Mouse (Mus musculus) kidney, postnatal 10 days (tissue): ENCODE data around the gene Vsir.
A peak's percentile ranks its signal among the peaks of the same experiment; 100 is the strongest.

Source experiments
- DNase-seq: peaks from one replicate; pipeline ENCODE4 v3.0.0; 2021; ENCODE audit warnings: mixed read lengths

The Vsir gene

DNA sequence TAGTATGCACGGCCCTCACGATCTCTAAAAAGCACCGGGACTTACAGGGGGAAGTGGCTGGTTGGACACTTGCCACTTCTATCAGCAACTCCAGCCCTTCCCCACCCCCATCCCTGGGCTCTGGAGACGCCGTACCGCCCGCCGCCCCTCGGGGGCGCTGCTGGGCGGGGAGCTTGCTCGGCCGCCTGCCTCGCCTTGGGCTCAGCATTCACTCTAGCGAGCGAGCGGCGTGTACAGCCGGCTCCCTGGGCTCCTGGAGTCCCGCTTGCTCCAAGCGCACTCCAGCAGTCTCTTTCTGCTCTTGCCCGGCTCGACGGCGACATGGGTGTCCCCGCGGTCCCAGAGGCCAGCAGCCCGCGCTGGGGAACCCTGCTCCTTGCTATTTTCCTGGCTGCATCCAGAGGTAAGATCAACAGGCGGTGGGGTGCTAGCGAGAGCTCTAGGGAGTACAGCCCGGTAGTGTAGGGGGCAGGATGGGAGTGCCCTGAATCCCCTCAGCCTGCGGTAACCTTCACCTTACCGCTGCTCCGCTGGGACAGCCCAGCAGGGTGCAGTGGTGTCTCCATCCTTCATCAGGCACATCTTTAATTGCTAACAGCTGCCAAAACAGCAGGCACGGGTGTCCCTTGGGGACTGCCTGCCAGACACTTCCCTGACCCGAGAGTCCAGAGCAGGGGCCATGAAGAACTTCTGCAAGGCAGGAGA is at the start of gene Vsir:
Gene Vsir (plus strand): TSS at position 151 of the 705 bp plus-strand sequence.
- DNase-seq = peak; percentile 86

DNA sequence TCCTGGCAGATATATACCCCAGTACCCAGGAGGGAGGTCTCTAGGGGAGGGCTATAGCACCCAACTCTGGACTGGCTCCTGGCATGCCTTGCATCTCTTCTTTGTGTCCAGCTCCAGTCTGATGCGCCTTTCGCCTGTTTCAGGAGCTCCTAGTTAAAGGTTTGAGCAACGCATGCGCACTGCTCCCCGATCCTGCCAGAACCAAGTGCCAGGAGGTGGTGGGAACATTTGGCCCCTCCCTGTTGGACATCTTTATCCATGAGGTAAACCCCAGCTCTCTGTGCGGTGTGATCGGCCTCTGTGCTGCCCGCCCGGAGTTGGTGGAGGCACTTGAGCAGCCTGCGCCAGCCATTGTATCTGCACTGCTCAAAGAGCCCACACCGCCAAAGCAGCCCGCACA is 47.0 kb upstream of the Vsir start:
- DNase-seq = no peak

DNA sequence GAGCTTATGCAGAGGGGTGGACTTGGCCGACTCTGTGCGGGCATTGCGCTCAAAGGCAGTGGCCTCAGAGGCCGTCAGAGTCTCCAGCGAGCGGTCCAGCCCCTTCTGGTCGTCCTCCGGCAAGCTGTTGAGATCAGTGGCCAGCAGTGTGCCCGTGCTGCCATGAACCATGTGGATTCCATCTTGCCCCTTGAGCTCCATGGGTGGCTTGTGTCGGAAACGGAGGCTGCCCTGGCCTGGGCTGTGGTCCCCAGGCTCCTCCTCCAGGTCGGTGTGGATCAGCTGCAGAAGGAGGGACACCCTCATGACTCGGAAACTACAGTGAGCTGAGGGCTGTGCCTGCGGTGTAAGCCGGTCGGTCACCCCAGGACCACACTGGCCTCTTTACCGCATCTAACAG is 43.2 kb upstream of the Vsir start:
- DNase-seq = no peak

DNA sequence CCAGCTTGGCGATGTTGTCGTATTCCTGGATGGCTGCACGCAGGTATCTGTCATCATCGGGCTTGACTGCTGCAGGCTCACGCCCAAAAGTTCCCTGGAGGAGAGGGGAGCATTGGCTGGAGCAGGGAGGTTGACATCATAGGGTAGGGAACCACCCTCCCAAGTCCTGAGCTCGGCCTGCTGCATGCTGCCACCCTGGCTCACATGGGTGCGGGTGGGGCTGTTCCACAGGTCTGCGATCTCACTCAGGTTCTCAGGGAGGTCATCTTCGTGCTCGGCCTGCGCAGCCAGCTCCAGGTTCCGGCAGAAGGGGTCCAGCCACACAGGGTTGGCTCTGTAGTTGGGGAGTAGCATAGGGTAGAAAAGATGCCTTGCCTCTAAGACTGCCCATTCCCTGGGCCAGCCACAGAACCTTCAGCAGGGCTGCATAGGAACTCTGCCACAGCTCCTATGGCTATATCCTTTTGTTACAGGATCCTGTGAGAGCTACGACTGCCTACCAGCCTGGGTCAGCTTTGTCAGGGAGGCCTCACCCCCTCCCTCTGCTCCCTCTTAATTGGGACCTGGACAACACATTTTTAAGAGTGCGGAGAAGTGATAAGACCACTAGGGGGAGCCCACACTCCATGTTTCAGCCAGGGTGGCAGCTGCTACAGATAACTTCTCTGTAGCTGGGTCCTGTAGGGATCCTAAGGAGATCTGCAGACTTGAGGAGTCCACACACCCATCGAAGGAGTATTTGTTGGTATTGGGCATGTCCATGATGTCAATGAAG is 41.6 kb upstream of the Vsir start:
- DNase-seq = peak; percentile 84

DNA sequence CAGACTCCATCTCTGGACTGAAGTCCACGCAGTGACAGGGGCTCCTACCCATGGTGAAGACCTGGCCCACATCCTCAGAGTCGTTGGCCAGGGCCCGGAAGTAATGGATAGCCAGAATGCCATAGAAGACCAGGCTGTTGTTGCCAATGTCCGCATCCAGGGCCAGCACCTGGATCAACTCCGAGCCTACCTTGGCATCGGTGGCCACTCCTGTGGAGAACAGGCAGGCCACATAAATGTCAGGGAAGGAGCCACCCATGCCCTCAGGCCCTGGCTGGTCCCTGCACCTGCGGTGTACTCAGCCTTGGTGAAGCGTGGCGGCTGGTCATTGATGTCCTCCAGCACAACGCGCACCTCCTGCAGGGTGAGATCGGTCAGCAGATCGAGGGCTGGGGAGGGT is 36.0 kb upstream of the Vsir start:
- no peak for DNase-seq

DNA sequence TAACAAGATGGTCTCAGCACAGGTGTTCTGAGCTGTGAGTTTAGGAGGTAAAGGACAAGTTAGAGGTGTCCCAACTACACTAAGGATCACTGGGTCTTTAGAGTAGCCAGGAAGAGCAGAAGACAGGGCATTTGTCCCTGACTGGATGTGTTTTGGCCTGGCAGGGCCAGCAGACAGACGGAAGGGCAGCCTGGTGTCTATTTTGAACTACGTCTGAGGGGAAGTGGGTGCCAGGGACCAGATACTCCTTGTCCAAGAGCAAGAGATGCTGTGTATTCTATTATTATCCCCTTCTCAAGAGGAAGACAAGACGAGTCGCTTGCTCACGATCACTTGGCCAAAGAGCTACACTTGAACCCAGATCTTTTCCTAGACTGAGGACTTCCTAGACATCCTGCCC is 33.0 kb upstream of the Vsir start:
- DNase-seq = no peak

DNA sequence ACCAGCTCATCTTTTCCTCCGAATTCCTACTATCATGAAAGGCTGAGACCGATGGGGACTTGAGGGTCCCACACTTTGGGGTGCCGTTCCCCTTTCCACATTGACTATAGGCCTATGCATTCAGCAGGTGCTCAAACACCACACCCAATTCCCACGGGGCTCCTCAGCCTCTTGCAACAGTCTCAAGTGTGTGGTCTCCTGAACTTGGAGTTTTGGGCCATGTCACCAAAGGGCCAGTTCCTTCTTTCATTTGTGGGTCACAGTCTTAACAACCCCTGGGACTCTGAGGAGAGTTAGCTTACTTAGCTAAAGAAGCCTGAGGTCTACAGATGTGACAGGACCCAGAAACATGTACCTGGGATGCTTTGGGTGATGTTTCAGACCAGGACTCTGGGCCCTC is 30.5 kb upstream of the Vsir start:
- no peak for DNase-seq

DNA sequence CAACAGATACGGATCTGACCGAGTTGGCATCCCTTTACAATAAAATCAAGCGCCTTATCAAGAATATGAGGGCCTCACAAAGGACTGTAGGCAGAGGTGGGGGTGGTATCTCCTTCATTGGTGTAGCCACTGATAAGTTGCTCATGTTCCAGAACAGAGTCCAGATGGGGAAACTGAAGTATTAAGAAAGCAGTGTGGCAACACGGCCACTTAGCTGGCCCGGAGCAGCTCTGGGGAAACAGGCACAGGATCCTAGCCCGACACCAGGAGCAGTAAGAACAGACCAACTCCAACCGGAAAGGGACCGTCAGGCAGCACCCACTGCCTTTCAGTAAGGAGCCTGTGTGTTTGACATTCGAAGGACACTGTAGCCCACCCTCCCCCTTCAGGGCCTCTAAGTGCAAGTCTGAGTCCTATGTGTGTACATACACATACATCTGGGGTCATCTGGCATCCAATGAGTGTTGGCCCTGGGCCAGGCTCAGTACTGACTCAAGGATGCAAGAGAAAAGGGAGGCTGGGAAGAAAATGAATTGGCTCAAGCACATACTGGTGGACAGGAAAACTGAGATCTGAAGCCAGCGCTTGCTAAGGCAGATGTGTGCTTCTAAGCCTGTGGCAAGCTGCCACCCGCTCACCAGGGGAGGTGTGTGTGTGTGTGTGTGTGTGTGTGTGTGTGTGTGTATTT is 17.5 kb upstream of the Vsir start:
- no peak for DNase-seq

DNA sequence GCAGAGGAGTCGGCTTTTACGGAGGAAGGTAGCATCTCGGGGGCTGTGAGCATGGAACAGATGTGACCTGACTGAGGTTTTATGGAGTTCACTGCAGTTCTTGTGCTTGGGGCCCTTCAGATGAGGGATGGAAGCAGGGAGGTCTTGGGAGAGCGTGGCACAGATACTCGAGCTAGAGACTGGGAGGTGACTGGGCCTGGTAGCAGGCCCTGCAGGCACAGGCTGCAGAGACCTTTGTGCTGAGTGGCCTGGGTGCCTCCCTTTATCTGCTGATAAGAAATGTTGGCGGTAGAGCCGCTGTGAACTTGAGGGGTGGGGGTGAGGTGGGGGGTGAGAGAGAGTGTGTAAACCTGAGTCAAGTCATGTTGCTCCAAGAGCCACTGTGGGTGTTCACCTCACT is 12.1 kb upstream of the Vsir start:
- no peak for DNase-seq

DNA sequence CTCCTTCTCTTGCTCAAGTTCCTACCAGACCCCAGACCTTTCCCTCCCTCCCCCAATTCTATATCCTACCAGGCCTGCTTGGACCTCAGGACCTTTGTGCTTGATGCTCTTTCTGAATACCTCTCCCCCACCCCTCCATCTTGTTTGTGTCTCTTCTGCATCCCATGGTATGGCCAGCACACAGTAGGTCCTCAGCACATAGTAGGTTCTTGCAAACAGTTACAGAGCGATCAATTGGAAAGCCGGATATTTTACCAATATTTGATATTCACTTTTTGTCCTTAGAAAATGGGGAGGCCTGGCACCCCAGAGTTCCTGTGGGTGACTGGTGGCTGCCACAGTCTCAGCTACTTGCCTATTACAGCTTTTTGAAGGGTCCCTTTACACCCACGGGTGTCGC is 11.6 kb upstream of the Vsir start:
- no peak for DNase-seq

DNA sequence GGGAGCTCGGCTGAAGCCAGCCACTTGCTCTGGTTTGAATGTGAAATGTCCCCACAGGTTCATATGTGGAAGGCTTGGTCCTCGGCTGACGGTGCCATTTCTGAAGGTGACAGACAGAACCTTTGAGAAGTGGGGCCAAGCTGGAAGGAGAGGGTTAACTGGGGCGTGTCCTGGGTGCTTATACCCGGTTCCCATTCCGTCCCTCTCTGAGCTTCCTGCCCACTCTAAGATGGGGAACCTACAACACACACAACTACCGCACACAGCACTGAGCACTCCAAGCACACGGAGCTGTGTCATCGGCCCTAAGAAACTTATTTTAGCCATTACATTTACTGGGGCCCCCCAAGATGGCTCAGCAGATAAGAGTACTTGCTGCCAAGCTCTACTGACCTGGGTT is 5.1 kb upstream of the Vsir start:
- DNase-seq = no peak

DNA sequence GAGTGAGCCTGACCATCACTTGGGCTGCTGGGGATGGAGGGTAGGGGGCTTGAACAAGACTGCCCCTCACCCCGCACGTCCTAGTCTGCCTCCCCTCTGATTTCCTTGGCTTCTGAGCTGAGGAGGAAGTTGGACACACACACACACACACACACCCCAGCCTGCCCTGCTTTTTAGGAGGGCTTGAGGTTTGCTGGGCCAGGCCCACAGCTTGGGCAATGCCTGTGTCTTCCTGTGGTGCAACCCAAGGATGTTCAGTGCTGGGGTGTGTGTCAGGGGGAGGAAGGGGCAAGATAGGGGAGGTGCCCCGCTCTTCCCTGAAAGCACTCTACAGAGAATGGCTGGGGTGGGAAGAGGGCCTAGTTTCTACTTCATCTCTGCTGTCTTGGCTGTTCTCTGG is 2.5 kb upstream of the Vsir start:
- no peak for DNase-seq

DNA sequence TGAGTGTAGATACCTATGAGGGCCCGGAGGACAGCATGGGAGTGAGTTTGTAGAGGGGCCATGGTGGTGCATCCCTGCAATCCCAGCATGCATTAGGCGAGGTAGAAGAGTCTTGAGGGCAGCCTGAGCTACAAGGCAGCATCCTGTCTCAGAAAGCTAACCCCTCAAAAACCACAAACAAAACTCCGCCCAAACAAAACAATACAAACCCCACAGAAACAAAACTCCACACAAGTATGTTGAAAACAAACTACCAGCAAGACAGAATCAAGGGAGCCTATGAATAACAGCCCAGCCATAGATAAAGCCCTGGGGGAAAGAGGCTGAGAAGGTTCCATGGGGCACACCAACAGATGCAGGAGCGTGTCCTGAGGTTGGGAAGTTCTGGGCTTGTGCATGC is 595 bp upstream of the Vsir start:
- no peak for DNase-seq

DNA sequence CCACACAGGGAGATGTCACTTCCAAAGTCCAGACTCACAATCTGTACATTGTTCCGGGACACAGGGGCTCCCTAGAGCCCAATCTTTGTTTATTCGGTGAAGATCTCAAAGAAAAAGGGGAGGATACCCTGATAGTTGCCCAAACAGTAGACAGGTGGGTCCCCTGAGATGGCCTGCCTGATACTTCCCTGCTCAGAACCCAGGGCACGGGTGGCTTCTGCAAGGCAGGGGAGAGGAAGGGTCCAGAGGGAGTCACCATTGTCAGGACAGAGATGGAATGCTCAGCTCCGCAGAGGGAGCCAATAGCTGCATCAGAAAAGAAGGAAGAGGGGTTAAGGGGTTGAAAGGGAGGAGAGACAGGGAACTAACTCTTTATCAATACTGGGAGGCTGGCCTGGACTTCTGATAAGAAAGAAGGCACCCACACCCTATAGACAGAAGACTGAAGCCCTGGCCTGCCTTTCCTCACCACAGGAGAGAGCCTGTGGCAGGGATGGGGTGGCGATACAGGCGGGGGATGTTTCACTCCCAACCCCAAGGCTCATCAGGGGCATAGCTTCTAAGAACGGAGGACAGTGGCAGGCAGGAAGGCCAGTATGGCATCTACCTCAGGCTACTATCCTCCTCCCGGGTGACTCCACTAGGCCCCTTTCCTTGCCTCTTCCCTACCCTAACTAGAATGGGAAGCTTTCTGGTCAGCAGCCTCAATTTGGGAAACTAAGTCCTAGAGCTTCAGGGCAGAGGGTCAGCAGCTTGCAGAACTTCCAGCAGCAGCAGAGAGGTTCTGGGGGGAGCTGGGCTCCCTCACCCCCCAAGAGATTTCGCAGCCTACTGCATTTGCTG is 1.3 kb downstream of the Vsir start:
- no peak for DNase-seq

DNA sequence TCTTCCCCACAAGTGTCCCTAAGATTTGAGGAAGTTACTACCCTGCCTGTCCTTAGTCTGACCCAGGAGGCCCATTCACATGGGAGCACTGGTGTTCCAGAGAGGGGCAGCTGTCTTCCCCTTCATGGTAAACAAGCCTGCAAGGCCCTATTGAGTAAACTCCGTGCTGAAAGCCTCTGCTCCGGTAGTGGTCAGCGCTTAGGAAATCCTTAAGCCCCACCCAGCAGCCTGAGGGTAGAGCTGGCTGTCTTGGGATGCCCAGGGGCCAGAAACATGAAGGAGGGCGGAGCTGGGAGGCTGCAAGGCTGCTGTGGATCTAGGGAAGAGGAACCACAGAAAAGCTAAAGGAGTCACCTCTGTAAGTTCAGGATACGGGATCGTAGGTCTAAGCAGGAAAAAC is 2.4 kb downstream of the Vsir start:
- DNase-seq = peak; percentile 47

DNA sequence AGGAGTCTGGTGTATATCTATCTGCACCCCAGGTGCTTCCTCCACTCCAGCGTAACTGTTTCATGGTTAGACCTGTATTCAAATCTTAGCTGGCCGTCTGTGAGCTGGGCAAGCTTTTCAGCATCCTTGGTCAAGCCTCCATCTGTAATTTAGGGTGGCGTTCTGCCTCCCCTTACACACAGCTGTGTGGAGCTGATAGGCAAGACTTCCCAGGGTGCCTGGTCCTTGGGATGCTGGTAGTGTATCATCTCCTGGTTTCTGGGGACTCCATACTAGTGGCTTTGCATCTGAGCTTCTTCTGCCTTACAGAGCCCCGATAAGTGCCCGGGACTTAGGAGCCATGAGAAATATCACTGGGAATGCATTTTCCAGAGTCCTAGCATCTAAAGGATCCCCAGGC is 3.0 kb downstream of the Vsir start:
- no peak for DNase-seq

DNA sequence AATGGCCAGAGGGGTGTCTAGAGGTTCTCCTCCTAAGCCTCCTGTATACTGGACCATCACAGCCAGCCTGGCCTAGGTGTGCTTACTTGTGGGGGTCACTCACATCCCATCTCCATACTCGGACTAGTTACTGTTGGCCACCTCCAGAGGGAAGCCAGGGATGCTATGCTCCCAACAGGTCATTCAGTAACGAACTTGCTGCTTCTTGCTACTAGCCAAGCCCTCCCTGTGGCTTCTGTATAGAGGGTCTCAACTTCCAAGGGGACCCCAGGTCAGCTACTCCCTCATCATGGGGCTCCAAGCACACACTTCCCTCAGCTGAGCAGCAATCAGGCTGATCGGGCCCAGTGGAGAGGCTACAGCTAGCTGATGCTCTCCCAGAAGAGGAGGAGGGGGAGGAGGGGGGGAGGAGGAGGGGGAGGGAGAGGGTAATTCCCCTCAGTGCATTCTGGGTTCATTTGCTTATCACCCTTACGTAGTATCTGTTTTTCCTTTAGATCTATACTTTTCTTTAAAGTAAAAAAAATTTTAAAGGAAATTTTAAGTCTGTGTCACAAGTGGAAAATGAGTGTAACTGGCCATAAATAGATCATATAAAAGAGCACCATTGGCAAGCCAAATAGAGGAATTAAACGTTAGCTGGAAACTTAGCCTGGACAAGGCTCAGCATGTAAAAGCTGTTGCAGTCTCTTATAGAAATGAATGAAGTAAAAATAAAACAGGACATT is 3.6 kb downstream of the Vsir start:
- DNase-seq = no peak

DNA sequence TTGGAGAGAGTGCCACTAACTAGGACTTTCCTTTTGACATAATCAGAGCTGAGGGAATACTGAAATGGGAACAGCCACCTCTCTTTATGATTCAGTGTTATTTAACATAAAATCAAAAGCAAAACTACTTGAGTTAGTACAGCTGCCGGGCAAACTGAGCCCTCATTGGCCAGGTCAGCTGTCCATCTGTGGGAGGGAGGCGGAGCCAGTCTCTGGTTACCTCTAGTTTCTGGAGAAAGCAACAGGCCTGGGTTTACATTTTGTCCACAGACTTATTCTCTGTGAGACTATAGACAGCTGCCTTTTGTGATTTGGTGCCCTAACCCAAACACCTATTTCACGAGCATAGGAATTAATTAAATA is 4.1 kb downstream of the Vsir start:
- DNase-seq = peak; percentile 95

DNA sequence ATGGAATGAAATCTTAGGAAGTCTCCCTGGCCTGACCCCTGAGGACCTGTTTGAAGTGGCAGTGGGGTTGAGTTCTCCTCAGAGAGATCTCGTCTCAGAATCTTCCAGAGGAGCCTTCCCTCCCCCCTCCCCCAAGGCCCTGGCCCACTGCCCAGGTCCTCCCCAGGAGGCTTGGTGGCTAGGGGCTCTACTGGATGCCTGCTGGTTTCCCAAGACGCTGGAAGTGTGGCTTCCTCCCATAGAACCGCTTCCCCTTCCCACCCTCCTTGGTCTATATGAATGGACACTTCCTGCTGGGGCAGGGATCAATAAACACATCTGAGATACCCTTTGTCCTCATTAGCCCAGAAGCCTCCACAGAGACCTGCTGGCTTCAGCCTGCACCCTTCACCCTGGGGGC is 4.6 kb downstream of the Vsir start:
- DNase-seq = peak; percentile 52

DNA sequence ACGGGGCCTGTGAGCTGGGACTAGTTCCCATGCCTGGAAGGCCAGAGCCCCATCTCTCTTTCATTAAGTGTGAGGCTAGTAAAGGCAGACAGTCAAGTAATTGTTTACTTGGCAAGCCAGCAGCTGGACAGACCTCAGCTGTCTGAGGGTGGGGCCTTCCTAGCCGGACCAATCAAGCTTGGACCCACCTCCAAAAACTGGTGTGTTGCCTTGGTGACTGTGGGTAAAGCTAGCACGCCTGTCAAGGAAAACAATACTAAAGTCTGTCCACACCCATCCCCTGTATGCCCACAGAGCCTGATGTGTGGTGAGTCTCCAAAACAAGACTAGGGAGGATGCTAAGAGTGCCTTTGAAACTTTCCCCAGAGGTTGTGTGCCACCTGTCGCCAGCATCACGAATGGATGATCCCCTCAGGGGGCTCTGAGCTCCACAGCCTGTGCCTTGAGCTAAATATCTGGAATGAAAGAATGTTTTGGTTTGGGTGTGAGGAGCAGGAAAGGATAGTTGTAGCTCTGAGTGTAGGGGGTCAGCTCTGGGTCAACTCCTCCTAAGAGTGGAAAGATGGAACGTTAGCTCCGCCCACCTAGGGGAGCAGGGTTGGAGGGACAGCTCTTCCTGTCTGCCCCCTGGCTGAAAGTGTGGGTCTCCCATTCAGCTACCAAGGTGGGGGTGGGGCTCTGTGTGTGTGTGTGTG is 5.3 kb downstream of the Vsir start:
- DNase-seq = peak; percentile 71

DNA sequence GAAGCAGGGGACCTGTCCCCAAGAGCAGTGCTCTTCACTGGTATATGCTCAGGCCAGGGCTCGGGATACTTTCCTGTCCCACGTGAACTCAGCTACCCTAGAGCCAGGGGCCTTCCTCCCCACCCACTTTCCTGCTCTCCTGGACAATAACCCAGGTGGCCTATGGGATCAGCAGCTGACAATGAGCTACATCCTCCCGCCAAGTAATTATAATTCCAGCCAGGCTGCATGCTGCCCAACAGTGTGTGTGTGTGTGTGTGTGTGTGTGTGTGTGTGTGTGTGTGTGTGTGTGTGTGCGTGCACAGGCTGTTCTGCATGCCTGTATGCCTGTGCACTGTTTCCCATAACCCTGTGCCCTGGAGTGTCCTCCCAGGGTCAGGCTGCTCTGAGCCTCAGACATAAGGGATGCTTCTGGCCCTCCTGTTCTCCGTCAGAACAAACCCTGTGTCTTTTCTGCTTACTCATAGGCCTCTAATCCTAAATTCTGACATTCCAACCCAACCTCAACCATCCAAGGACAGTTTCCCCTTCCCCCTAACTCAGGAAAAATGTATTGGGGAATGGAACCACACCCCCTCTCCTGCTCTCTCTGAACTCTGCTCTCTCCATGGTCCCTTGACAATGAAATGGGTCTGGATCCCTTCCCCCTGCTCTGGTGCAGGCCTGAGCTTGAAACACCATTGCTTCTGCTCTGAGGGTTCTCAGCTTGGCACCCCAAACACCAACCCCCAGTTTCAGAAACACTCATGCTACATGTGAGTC is 6.8 kb downstream of the Vsir start:
- peak; percentile 27 for DNase-seq
